Mouse (Mus musculus) spleen, adult 2 months (tissue): ENCODE results near the gene Aoc1. TPM values are rescaled to one million over a fixed set of nuclear protein-coding genes. Genes with fewer than 3 reads are reported as not detected.
"Not testable (repeated sequence)": the region's sequence is repeated elsewhere in the genome, so short reads cannot be mapped to it uniquely, and the experiment has no call there.

ENCODE experiments used
- DNase-seq, 2 experiments: peaks; one replicate each; pipeline versions ENCODE4 v3.0.0 to v3.0.0-alpha.2; 2012 to 2021; ENCODE audit warnings: low spot score in 2 of 2, low read depth in 1 of 2
- H3K27ac ChIP-seq: fragments of 200-500 bp; 2 replicates; pipeline ENCODE4 v1.5.1; 2012; ENCODE audit warnings: low read length, inconsistent platforms; ENCODE audit not compliant: insufficient read depth
- H3K27me3 ChIP-seq: fragments of 200-500 bp; 2 replicates; pipeline ENCODE4 v1.6.1; 2012; ENCODE audit warnings: mild to moderate bottlenecking, moderate library complexity, low read length, inconsistent platforms; ENCODE audit not compliant: control insufficient read depth, insufficient read depth
- H3K36me3 ChIP-seq: fragments of 200-500 bp; 2 replicates; pipeline ENCODE4 v1.6.1; 2012; ENCODE audit warnings: mild to moderate bottlenecking, low read length, inconsistent platforms; ENCODE audit not compliant: control insufficient read depth, insufficient read depth
- H3K4me1 ChIP-seq: fragments of 200-500 bp; 2 replicates; pipeline ENCODE4 v1.6.1; 2011; ENCODE audit warnings: inconsistent platforms; ENCODE audit not compliant: control insufficient read depth, insufficient read depth, insufficient read length
- H3K4me3 ChIP-seq: fragments of 200-500 bp; 2 replicates; pipeline ENCODE4 v1.5.1; 2011; ENCODE audit warnings: mild to moderate bottlenecking, inconsistent platforms; ENCODE audit not compliant: insufficient read depth, insufficient read length; ENCODE audit errors: extremely low read depth
- CTCF ChIP-seq: fragments of 200-500 bp; IDR thresholded peaks from 2 replicates; pipeline ENCODE4 v1.5.1; 2011; ENCODE audit warnings: mild to moderate bottlenecking, inconsistent platforms; ENCODE audit not compliant: insufficient read depth, insufficient read length, insufficient replicate concordance; ENCODE audit errors: extremely low read depth
- POLR2A ChIP-seq: fragments of 200-500 bp; IDR thresholded peaks from 2 replicates; pipeline ENCODE4 v1.6.1; 2011; ENCODE audit warnings: low read depth, low read length, inconsistent platforms
- WGBS: fragments of 180-500 bp; shearing (Covaris S2); methylation state at CpG from one replicate; pipeline ENCODE4 v1.1.7; 2018; 5-methylcytosine and 5-hydroxymethylcytosine counted together
- polyA plus RNA-seq: library from polyadenylated mRNA; depleted of rRNA; stranded (reverse); fragments of >200 nt; gene quantifications from 2 replicates; pipeline ENCODE4 v1.2.3, GENCODE M21; 2012

Aoc1 gene
- polyA plus RNA-seq, 1 experiment, result 0.77 TPM

DNA sequence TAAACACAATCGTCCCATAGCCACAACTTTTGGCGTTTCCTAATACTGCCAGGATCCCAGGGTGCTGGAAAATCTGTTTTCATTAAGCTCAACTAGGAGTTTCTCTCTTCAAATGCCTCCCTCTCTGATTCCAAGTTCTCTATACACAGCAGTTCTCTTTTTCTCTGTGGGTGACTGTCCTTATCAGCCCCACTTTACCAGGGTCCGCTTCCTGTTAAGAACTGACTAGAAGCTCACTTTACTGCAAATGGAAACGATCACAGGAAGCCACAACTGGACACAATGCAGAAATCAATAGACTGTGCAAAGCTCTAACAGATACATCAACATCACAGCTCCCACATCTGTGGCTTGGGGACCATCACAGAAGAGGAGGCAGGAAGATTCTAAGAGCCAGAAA lies 21.5 kb downstream of the Aoc1 start:
- DNase-seq, result no peak
- no peak overlapping the region for H3K4me3 ChIP-seq
- TF ChIP-seq POLR2A, result no peak
- no peak for TF ChIP-seq CTCF
- no peak overlapping the region for H3K27ac ChIP-seq
- no peaks in the 10 kb centered on the region for H3K36me3 ChIP-seq
- 16% methylated on average over 4 of the region's 4 CpGs for WGBS
- no peaks in the 10 kb centered on the region for H3K27me3 ChIP-seq
- H3K4me1 ChIP-seq, result no peaks in the 10 kb centered on the region

DNA sequence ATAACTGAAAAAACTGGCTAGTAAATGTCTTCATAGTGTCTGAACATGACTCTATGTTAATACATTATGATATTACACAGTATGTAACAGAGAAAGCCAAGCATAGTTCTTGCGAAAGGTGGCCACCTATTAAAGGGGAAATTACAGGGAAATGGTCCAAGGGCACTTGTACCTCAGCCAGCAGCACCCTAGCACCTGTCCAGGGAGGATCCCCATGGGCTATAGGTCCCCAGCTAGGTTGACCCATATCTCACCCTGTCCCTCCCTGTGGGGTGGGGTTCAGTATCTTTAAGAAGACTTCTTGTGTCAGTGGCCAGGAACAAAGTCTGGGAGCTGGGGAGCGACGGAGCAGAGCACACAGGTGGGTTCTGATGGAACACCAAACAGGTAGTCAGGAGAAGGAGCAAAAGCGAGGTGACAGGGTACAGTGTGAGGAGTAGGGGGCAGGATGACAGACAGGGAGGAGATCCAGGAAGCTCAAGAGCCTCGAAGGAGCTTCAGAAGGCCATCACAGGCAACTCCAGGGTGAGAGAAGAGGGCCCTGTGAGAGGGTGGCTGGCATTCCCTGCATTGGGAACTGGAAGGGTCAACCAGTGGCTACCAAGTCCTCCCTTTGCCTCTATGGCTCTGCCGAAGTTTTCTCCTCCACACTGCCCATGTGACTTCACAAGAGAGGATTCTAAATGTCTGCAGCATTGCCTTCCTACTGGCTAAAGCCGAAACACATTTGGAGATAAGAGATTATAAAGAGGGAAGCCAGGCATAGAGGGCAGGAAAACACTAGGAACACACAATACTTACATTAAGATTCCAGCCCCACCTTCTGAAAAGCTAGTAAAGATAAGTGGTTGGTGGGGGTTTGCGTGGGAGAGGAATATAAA lies 22.5 kb downstream of the Aoc1 start:
- Histone ChIP-seq H3K36me3 (no peaks in the 10 kb centered on the region), H3K27ac (no peak overlapping the region), H3K4me1 (no peaks in the 10 kb centered on the region), H3K4me3 (no peak overlapping the region), H3K27me3 (no peaks in the 10 kb centered on the region)
- 85% methylated on average over 8 of the region's 8 CpGs for WGBS
- no peak for TF ChIP-seq CTCF
- TF ChIP-seq POLR2A, result no peak
- no peak for DNase-seq

DNA sequence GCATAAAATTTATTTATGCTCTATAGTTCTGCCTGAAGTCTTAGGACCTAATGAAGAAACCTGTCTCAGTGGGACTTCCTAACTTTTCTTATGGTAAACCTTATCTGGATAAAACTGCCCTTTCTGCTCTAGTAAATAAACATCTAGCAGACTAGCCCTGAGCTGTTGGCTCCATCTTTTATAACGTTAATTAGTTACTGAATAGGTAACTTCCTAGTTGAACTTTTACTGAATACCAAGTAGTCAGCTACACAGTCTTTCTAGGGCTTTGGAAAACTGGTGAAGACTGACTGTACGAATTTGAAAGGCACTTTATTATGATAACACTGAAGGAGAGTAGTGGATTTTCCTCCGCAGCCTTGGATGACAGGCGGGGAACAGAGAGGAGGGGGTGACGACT lies 23.2 kb downstream of the Aoc1 start:
- TF ChIP-seq POLR2A (no peak), CTCF (no peak)
- no peaks in the 10 kb centered on the region for H3K4me1 ChIP-seq
- H3K27me3 ChIP-seq, result no peaks in the 10 kb centered on the region
- H3K27ac ChIP-seq, result no peak overlapping the region
- WGBS, result 88% methylated on average over 5 of the region's 5 CpGs
- no peak overlapping the region for H3K4me3 ChIP-seq
- H3K36me3 ChIP-seq, result no peaks in the 10 kb centered on the region
- no peak for DNase-seq

DNA sequence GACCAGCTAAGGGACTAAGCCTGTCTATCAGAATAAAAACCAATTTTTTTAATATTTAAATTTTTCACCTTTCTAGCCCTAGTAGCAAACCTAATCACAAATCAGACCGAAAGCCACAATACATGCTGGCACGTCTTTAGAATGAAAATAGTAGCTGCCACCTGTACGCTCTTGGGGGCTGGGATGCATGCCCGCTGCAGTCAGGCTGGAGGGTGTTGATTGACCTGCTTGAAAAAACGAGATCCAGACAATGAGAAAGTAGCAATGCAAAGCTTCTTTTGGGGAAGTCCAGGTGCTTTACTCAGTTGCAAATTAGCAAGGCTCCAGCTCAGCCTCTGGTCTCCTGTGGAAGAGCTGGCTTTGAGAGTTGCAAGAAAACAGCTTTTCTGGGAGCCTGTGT lies 24.3 kb downstream of the Aoc1 start:
- 73% methylated on average over 5 of the region's 5 CpGs for WGBS
- Histone ChIP-seq H3K36me3 (no peaks in the 10 kb centered on the region), H3K27ac (no peak overlapping the region), H3K27me3 (no peaks in the 10 kb centered on the region), H3K4me1 (no peaks in the 10 kb centered on the region), H3K4me3 (no peak overlapping the region)
- no peak for DNase-seq
- TF ChIP-seq CTCF, result no peak

DNA sequence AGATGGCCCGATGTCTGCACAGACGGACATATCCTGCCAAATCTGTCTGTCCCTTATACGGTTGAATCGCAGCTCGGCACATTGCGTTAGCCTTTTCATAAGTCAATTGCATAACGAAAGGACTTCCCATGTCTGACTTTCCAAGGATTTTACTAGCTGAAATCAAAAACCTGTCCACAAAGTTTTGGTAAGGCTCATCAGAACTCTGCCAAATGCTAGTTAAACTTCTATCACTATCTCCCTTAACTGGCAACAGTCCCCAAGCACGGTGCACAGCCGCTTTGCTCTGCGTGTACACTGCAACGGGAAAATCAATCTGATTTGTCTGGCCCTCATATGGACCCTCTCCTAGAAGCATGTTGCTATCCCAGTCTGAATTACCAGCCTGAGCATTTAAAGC lies 28.6 kb downstream of the Aoc1 start:
- H3K27me3 ChIP-seq, DNase-seq, H3K4me3 ChIP-seq, H3K36me3 ChIP-seq, H3K4me1 ChIP-seq, H3K27ac ChIP-seq: not testable (repeated sequence)
- WGBS, result 94% methylated on average over 11 of the region's 11 CpGs

DNA sequence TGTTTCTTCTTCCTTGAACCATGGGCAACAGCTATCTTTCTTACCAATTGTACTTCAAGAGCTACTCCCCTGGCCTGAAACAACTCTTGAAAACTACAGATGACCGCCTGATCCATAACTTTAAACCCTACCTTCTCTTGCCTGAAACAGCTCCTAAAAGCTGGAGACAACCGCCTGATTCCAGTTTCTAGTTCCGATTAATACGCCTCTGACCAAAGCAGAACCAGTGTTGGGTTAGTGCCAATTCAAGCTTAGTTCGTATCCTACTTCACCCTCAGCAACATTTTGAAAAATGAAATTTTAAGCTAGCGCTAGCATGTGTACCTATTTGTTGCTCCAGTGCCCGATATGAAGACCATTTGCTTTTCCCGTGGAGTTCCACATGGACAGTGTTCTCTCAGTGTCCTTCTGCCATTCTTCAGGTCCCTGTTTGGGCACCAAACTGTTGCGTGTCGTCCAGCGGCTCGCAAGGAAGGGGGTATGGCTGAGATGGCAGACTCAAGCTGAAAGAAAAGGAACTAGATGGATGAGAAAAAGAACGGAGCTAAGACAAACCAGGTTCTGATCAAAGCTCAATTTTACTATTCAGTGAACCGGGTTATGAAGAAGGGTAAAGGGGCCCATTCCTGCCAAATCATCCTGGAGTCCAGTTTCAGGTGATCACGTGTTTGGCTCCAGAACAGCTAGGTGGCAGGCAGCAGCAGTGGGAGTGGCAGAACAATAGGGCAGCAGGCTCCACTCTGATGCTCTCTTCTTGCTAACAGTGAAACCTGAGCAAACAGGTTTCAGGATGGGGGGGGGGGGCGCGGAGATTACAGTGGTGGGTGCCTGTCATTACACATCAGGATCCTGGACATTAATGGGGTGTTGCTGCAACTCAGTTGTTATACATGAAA lies 30.1 kb downstream of the Aoc1 start:
- no peak overlapping the region for H3K27ac ChIP-seq
- H3K36me3 ChIP-seq, result no peaks in the 10 kb centered on the region
- TF ChIP-seq CTCF (no peak), POLR2A (no peak)
- H3K4me3 ChIP-seq, result no peak overlapping the region
- H3K27me3 ChIP-seq, result no peaks in the 10 kb centered on the region
- H3K4me1 ChIP-seq, result no peaks in the 10 kb centered on the region
- 90% methylated on average over 17 of the region's 17 CpGs for WGBS
- no peak for DNase-seq

DNA sequence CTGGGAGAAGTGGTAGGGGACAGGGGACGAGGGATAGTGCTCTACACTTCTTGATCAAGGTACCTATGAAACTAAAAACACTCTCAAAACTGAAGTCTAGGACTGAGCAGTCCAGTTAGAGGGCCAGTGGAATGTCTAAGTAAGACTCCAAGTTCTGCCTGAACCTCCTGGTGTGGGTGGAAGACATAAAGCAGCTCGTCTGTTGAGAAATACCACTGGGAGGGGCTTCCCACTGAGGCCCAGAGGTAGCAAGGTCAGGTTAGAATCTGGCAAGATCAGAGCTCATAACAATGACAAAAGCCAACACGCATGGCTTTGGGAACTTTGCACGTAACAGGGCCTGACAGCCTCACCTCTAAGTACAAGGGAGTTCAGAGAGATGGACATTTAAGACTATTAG lies 30.7 kb downstream of the Aoc1 start:
- H3K4me3 ChIP-seq, result no peak overlapping the region
- H3K27me3 ChIP-seq, result no peaks in the 10 kb centered on the region
- WGBS, result 83% methylated on average over 4 of the region's 4 CpGs
- TF ChIP-seq POLR2A, result no peak
- no peak for TF ChIP-seq CTCF
- H3K27ac ChIP-seq, result no peak overlapping the region
- H3K36me3 ChIP-seq, result no peaks in the 10 kb centered on the region
- no peaks in the 10 kb centered on the region for H3K4me1 ChIP-seq
- DNase-seq, result no peak
